Mouse (Mus musculus) ovary, postnatal 10 days (tissue): ENCODE data around the gene Cdca5.

Experiments used
- DNase-seq: peaks from one replicate; pipeline ENCODE4 v3.0.0; 2022; ENCODE audit warnings: low spot score

The Cdca5 gene

GRCm38 (mm10) chr19:6061641-6062302 lies 23.0 kb upstream of the Cdca5 start:
- DNase-seq = no peak

GRCm38 (mm10) chr19:6062418-6062817 lies 22.4 kb upstream of the Cdca5 start:
- no peak for DNase-seq

GRCm38 (mm10) chr19:6063081-6063480 lies 21.7 kb upstream of the Cdca5 start:
- DNase-seq = no peak

GRCm38 (mm10) chr19:6066571-6066970 lies 18.2 kb upstream of the Cdca5 start:
- no peak for DNase-seq

- no peak for DNase-seq
Observed at GRCm38 (mm10) chr19:6067011-6067723, 17.6 kb upstream of the Cdca5 start.

- DNase-seq = peak; percentile 75
Observed at GRCm38 (mm10) chr19:6067724-6068415, 16.9 kb upstream of the Cdca5 start, which contains the start of gene Tm7sf2. Tm7sf2 (minus strand) TSS chr19:6068373.

- no peak for DNase-seq
Observed at GRCm38 (mm10) chr19:6068951-6069350, 15.8 kb upstream of the Cdca5 start.

GRCm38 (mm10) chr19:6069851-6070250 lies 14.9 kb upstream of the Cdca5 start:
- DNase-seq = no peak

- DNase-seq = no peak
Observed at GRCm38 (mm10) chr19:6070571-6071250, 14.1 kb upstream of the Cdca5 start.

GRCm38 (mm10) chr19:6071261-6071660 lies 13.5 kb upstream of the Cdca5 start:
- DNase-seq = no peak

GRCm38 (mm10) chr19:6073889-6074288 lies 10.9 kb upstream of the Cdca5 start:
- no peak for DNase-seq

- DNase-seq = peak; percentile 56
Observed at GRCm38 (mm10) chr19:6076564-6077393, 8.0 kb upstream of the Cdca5 start, which contains the start of gene Vps51. Vps51 (minus strand) TSS chr19:6077231.

- DNase-seq = no peak
Observed at GRCm38 (mm10) chr19:6079983-6080480, 4.8 kb upstream of the Cdca5 start, which contains the start of gene Tmem262. Tmem262 (plus strand) TSS chr19:6080033.

- no peak for DNase-seq
Observed at GRCm38 (mm10) chr19:6082156-6082555, 2.6 kb upstream of the Cdca5 start, which contains the start of gene Gm28374. Gm28374 (minus strand) TSS chr19:6082256.

GRCm38 (mm10) chr19:6085417-6085879 lies 665 bp downstream of the Cdca5 start:
- no peak for DNase-seq

- DNase-seq = no peak
Observed at GRCm38 (mm10) chr19:6088841-6089240, 4.1 kb downstream of the Cdca5 start.

GRCm38 (mm10) chr19:6094119-6094518 lies 9.3 kb downstream of the Cdca5 start, which contains the start of gene AC131692.1:
AC131692.1 (plus strand) TSS chr19:6094419.
- DNase-seq = no peak

- no peak for DNase-seq
Observed at GRCm38 (mm10) chr19:6097847-6098246, 13.1 kb downstream of the Cdca5 start.

- no peak for DNase-seq
Observed at GRCm38 (mm10) chr19:6101186-6101585, 16.4 kb downstream of the Cdca5 start.

- DNase-seq = no peak
Observed at GRCm38 (mm10) chr19:6102169-6102853, 17.5 kb downstream of the Cdca5 start.
